22 mouse cellular contexts compared by ENCODE assay signal in genomic region chr3:97972707-97973106, GRCm38 (mm10). TPM values are rescaled to one million over a fixed set of nuclear protein-coding genes. Genes with fewer than 3 reads are reported as not detected.
A peak's percentile ranks its signal among the peaks of the same experiment; 100 is the strongest.
DNase-seq lines count a peak whose midpoint lies in the region; ATAC-seq lines count a peak whose summit lies in the region.
"Had no signal": no experiment of that assay in that cellular context is flagged by ENCODE, and none has a peak within 500 bp of the region (broad histone marks: within the 10 kb centered on the region; RNA-seq: fewer than 3 reads in every experiment).

No protein-coding gene starts in this region.

- no peak for DNase-seq in kidney, postnatal 25 days
- no peak for DNase-seq in lung, postnatal 36 days
- peak; percentile 24 for DNase-seq in CD4-positive, CD25-positive, alpha-beta regulatory T cell, adult 2 months (ENCODE audit: low read depth, low spot score)
- DNase-seq in embryonic facial prominence, embryonic 10.5 days (ENCODE audit: low spot score): no peak
- no peak for DNase-seq in left cerebral cortex, postnatal 25 days (ENCODE audit: low spot score in 2 of 2)
- DNase-seq: adrenal gland, postnatal 10 days; cerebellum, adult 18-20 months; cerebellum, postnatal 14 days; gastrocnemius, adult 2 months; kidney, postnatal 14 days; layer of hippocampus, postnatal 36 days; liver, embryonic 13.5 days had no signal

- no peaks in the 10 kb centered on the region for H3K9me3 ChIP-seq in kidney, embryonic 15.5 days (replicated peaks)
- H3K9me3 ChIP-seq in lung, embryonic 15.5 days: no peaks in the 10 kb centered on the region
- no peaks in the 10 kb centered on the region for H3K9me3 ChIP-seq in embryonic facial prominence, embryonic 10.5 days
- H3K9me3 ChIP-seq: embryonic facial prominence, embryonic 12.5 days; forebrain, embryonic 13.5 days; liver, embryonic 13.5 days had no signal

- ATAC-seq in kidney, embryonic 15.5 days (replicated peaks; ENCODE audit: low FRiP score): no peak
- ATAC-seq in lung, embryonic 15.5 days (ENCODE audit: borderline replicate concordance, extremely low read depth, low FRiP score, low TSS enrichment): no peak
- ATAC-seq: forebrain, embryonic 13.5 days; hindbrain, embryonic 16.5 days; intestine, embryonic 16.5 days; midbrain, embryonic 16.5 days had no signal

- no peak overlapping the region for H3K4me3 ChIP-seq in kidney, embryonic 15.5 days (replicated peaks)
- H3K4me3 ChIP-seq in lung, embryonic 15.5 days: no peak overlapping the region
- no peak overlapping the region for H3K4me3 ChIP-seq in embryonic facial prominence, embryonic 10.5 days
- H3K4me3 ChIP-seq: embryonic facial prominence, embryonic 12.5 days; forebrain, embryonic 13.5 days; gastrocnemius, adult 2 months; limb, embryonic 12.5 days; liver, embryonic 13.5 days had no signal

- H3K27me3 ChIP-seq in kidney, embryonic 15.5 days: no peaks in the 10 kb centered on the region; the same call in 1 of the 2 replicates
- H3K27me3 ChIP-seq in lung, embryonic 15.5 days: no peaks in the 10 kb centered on the region
- peaks cover 7% of the 10 kb centered on the region; the same call in 1 of the 2 replicates for H3K27me3 ChIP-seq in embryonic facial prominence, embryonic 10.5 days (replicated peaks; ENCODE audit: low read depth, poor library complexity, severe bottlenecking)
- H3K27me3 ChIP-seq: embryonic facial prominence, embryonic 12.5 days; forebrain, embryonic 13.5 days; limb, embryonic 12.5 days; liver, embryonic 13.5 days had no signal

- H3K4me2 ChIP-seq in kidney, embryonic 15.5 days: no peak overlapping the region
- no peak overlapping the region for H3K4me2 ChIP-seq in lung, embryonic 15.5 days
- H3K4me2 ChIP-seq: embryonic facial prominence, embryonic 12.5 days; forebrain, embryonic 13.5 days; heart, embryonic 11.5 days; limb, embryonic 12.5 days; liver, embryonic 13.5 days had no signal

- WGBS in kidney, embryonic 15.5 days: 47% methylated on average over 4 of the region's 4 CpGs
- WGBS in lung, embryonic 15.5 days: 42% methylated on average over 4 of the region's 4 CpGs
- 71% methylated on average over 4 of the region's 4 CpGs for WGBS in embryonic facial prominence, embryonic 10.5 days

- H3K4me1 ChIP-seq in kidney, embryonic 15.5 days: peaks cover 33% of the 10 kb centered on the region
- H3K4me1 ChIP-seq in lung, embryonic 15.5 days: peaks cover 66% of the 10 kb centered on the region
- peaks cover 41% of the 10 kb centered on the region for H3K4me1 ChIP-seq in embryonic facial prominence, embryonic 10.5 days

- no peak overlapping the region for H3K9ac ChIP-seq in kidney, embryonic 15.5 days
- H3K9ac ChIP-seq in lung, embryonic 15.5 days: no peak overlapping the region
- H3K9ac ChIP-seq: embryonic facial prominence, embryonic 12.5 days; forebrain, embryonic 13.5 days; limb, embryonic 12.5 days; liver, embryonic 13.5 days had no signal

- H3K27ac ChIP-seq in kidney, embryonic 15.5 days: peak overlapping the region; percentile 71
- peak overlapping the region; percentile 54 for H3K27ac ChIP-seq in lung, embryonic 15.5 days
- peak overlapping the region; percentile 69; the same call in 1 of the 2 replicates for H3K27ac ChIP-seq in embryonic facial prominence, embryonic 10.5 days (replicated peaks)
- H3K27ac ChIP-seq: embryonic facial prominence, embryonic 12.5 days; forebrain, embryonic 13.5 days; gastrocnemius, adult 2 months; limb, embryonic 12.5 days; liver, embryonic 13.5 days; macrophage had no signal

- intact Hi-C loops in left cerebral cortex, postnatal 25 days (cut with DNase I): no loop called here

- H3K36me3 ChIP-seq in kidney, embryonic 15.5 days: no peaks in the 10 kb centered on the region
- H3K36me3 ChIP-seq in lung, embryonic 15.5 days: no peaks in the 10 kb centered on the region
- no peaks in the 10 kb centered on the region for H3K36me3 ChIP-seq in embryonic facial prominence, embryonic 10.5 days (replicated peaks)
- H3K36me3 ChIP-seq: embryonic facial prominence, embryonic 12.5 days; limb, embryonic 12.5 days; liver, embryonic 13.5 days had no signal

RNA-seq across cellular contexts. Expression of gene Notch2, which starts 40.6 kb away (rescaled TPM):
- polyA plus RNA-seq in kidney, embryonic 15.5 days (2015; fragmentation: Nextera tagmentation; extraction: Ambion mirVana): 33.1 and 33.8 TPM in 2 replicates
- 33.4 and 35.1 TPM in 2 replicates for polyA plus RNA-seq in lung, embryonic 15.5 days (2015; fragmentation: Nextera tagmentation; extraction: Ambion mirVana)
- 22.0 and 23.2 TPM in 2 replicates for polyA plus RNA-seq in embryonic facial prominence, embryonic 10.5 days (2016; fragmentation: Nextera tagmentation; extraction: Ambion mirVana)
- 10 to 100 TPM; 12.9 to 15.3 TPM for total RNA-seq in left cerebral cortex, postnatal 25 days (2021)
